Mouse (Mus musculus) midbrain, embryonic 14.5 days (tissue): ENCODE data around the gene Nmrk1. TPM values are rescaled to one million over a fixed set of nuclear protein-coding genes. Genes with fewer than 3 reads are reported as not detected.
"Not testable (repeated sequence)": the region's sequence is repeated elsewhere in the genome, so short reads cannot be mapped to it uniquely, and the experiment has no call there.

ENCODE experiments used
- ATAC-seq: fragments of 200-750 bp; cut with Nextera tagmentation; 2 replicates; pipeline ENCODE4 v1.8.0; 2017; ENCODE audit warnings: moderate number of reproducible peaks, moderate library complexity; ENCODE audit not compliant: low FRiP score, low TSS enrichment
- DNase-seq: peaks from one replicate; pipeline ENCODE4 v3.0.0-alpha.2; 2015
- H3K27ac ChIP-seq: fragments of 300-500 bp; sonication (generic); replicated peaks from 2 replicates; pipeline ENCODE4 v1.5.1; 2014; ENCODE audit warnings: mild to moderate bottlenecking, low read depth, low read length, moderate library complexity
- H3K27me3 ChIP-seq: fragments of 300-500 bp; sonication (generic); 2 replicates; pipeline ENCODE4 v1.6.1; 2014; ENCODE audit warnings: low read length, control low read depth, mixed read lengths; ENCODE audit not compliant: control insufficient read depth, insufficient read depth
- H3K36me3 ChIP-seq: fragments of 300-500 bp; sonication (generic); 2 replicates; pipeline ENCODE4 v1.6.1; 2014; ENCODE audit warnings: low read length, control low read depth; ENCODE audit not compliant: control insufficient read depth, insufficient read depth
- H3K4me1 ChIP-seq: fragments of 300-500 bp; sonication (generic); 2 replicates; pipeline ENCODE4 v1.6.1; 2014; ENCODE audit warnings: mild to moderate bottlenecking, antibody characterized with exemption, low read length, control low read depth; ENCODE audit not compliant: control insufficient read depth, insufficient read depth
- H3K4me2 ChIP-seq: fragments of 300-500 bp; sonication (generic); 2 replicates; pipeline ENCODE4 v1.6.1; 2014; ENCODE audit warnings: mild to moderate bottlenecking, low read length, moderate library complexity
- H3K4me3 ChIP-seq: fragments of 300-500 bp; sonication (generic); replicated peaks from 2 replicates; pipeline ENCODE4 v1.5.1; 2014; ENCODE audit warnings: low read depth, low read length
- H3K9ac ChIP-seq: fragments of 300-500 bp; sonication (generic); replicated peaks from 2 replicates; pipeline ENCODE4 v1.6.1; 2014; ENCODE audit warnings: mild to moderate bottlenecking, low read length, moderate library complexity
- H3K9me3 ChIP-seq: fragments of 300-500 bp; sonication (generic); 2 replicates; pipeline ENCODE4 v1.6.1; 2016; ENCODE audit warnings: low read length, control low read depth, mixed read lengths; ENCODE audit not compliant: control insufficient read depth
- WGBS: fragments of 180-500 bp; shearing (Covaris S2); extraction: QIAGEN DNeasy Blood & Tissue Kit; methylation state at CpG from one replicate; pipeline ENCODE4 v1.1.7; 2014; 5-methylcytosine and 5-hydroxymethylcytosine counted together
- polyA plus RNA-seq: library from polyadenylated mRNA; unstranded; fragments of >200 nt; fragmentation: Nextera tagmentation; extraction: Ambion mirVana; gene quantifications from 2 replicates; pipeline ENCODE4 v1.2.1, GENCODE M21; 2014

The Nmrk1 gene
- 4.8 and 6.9 TPM in 2 replicates for polyA plus RNA-seq

GRCm38 (mm10) chr19:18631644-18632219 is at the start of gene Nmrk1, which contains the start of gene Ostf1:
Nmrk1 (plus strand) TSS chr19:18631950.
Ostf1 (minus strand) TSS chr19:18631823.
- H3K4me3 ChIP-seq = peak within 1 kb of the TSS; percentile 80
- H3K36me3 ChIP-seq = no peaks in the 10 kb centered on the region
- no peaks in the 10 kb centered on the region for H3K9me3 ChIP-seq
- peak within 1 kb of the TSS; percentile 39 for H3K27ac ChIP-seq
- 1% methylated on average over 51 of the region's 51 CpGs for WGBS
- peak within 1 kb of the TSS; percentile 97 for H3K4me2 ChIP-seq
- no peaks in the 10 kb centered on the region; the same call in 1 of the 2 replicates for H3K27me3 ChIP-seq
- peak within 1 kb of the TSS; percentile 50 for H3K9ac ChIP-seq
- peaks cover 5% of the 10 kb centered on the region; the same call in 1 of the 2 replicates for H3K4me1 ChIP-seq
- peak; percentile 98 for ATAC-seq
- DNase-seq = peak; percentile 95

- Histone ChIP-seq H3K9ac (no peak overlapping the region), H3K27me3 (no peaks in the 10 kb centered on the region), H3K9me3 (no peaks in the 10 kb centered on the region), H3K4me1 (no peaks in the 10 kb centered on the region), H3K36me3 (no peaks in the 10 kb centered on the region), H3K4me2 (no peak overlapping the region), H3K27ac (no peak overlapping the region), H3K4me3 (no peak overlapping the region)
- DNase-seq (no peak), ATAC-seq (no peak)
- WGBS = 95% methylated on average over 9 of the region's 9 CpGs
Measured at GRCm38 (mm10) chr19:18582226-18582625, 49.5 kb upstream of the Nmrk1 start.

- H3K27ac ChIP-seq = no peak overlapping the region
- H3K27me3 ChIP-seq = no peaks in the 10 kb centered on the region
- H3K9ac ChIP-seq = no peak overlapping the region
- ATAC-seq (no peak), DNase-seq (no peak)
- H3K9me3 ChIP-seq = no peaks in the 10 kb centered on the region
- H3K4me2 ChIP-seq = no peak overlapping the region
- 93% methylated on average over 6 of the region's 6 CpGs for WGBS
- H3K4me1 ChIP-seq = no peaks in the 10 kb centered on the region
- H3K36me3 ChIP-seq = no peaks in the 10 kb centered on the region
- H3K4me3 ChIP-seq = no peak overlapping the region
Measured at GRCm38 (mm10) chr19:18582887-18583286, 48.9 kb upstream of the Nmrk1 start.

- no peak overlapping the region for H3K27ac ChIP-seq
- H3K4me3 ChIP-seq = no peak overlapping the region
- no peaks in the 10 kb centered on the region for H3K27me3 ChIP-seq
- no peaks in the 10 kb centered on the region for H3K36me3 ChIP-seq
- H3K4me2 ChIP-seq = no peak overlapping the region
- no peak for DNase-seq
- H3K9me3 ChIP-seq = no peaks in the 10 kb centered on the region
- no peak overlapping the region for H3K9ac ChIP-seq
- WGBS = 94% methylated on average over 4 of the region's 4 CpGs
- no peak for ATAC-seq
- no peaks in the 10 kb centered on the region for H3K4me1 ChIP-seq
Measured at GRCm38 (mm10) chr19:18583706-18584105, 48.0 kb upstream of the Nmrk1 start.

GRCm38 (mm10) chr19:18584621-18585020 is 47.1 kb upstream of the Nmrk1 start:
- ATAC-seq = no peak

GRCm38 (mm10) chr19:18587118-18587517 is 44.6 kb upstream of the Nmrk1 start:
- Histone ChIP-seq H3K4me1 (no peaks in the 10 kb centered on the region), H3K9me3 (no peaks in the 10 kb centered on the region), H3K4me2 (no peak overlapping the region), H3K27me3 (no peaks in the 10 kb centered on the region), H3K36me3 (no peaks in the 10 kb centered on the region), H3K9ac (no peak overlapping the region), H3K4me3 (no peak overlapping the region), H3K27ac (no peak overlapping the region)
- WGBS = 89% methylated on average over 9 of the region's 9 CpGs
- no peak for DNase-seq
- ATAC-seq = no peak

More at GRCm38 (mm10) chr19:18584621-18585020, 47.1 kb upstream of the Nmrk1 start:
- H3K9me3 ChIP-seq = no peaks in the 10 kb centered on the region
- no peaks in the 10 kb centered on the region for H3K36me3 ChIP-seq
- no peak overlapping the region for H3K9ac ChIP-seq
- no peak overlapping the region for H3K4me2 ChIP-seq
- no peak for DNase-seq
- H3K4me3 ChIP-seq = no peak overlapping the region
- H3K27me3 ChIP-seq = no peaks in the 10 kb centered on the region
- no peak overlapping the region for H3K27ac ChIP-seq
- WGBS = 96% methylated on average over 7 of the region's 7 CpGs
- no peaks in the 10 kb centered on the region for H3K4me1 ChIP-seq

- Histone ChIP-seq H3K4me3 (no peak overlapping the region), H3K9me3 (no peaks in the 10 kb centered on the region), H3K4me2 (no peak overlapping the region), H3K36me3 (no peaks in the 10 kb centered on the region), H3K9ac (no peak overlapping the region), H3K27me3 (no peaks in the 10 kb centered on the region), H3K27ac (no peak overlapping the region), H3K4me1 (no peaks in the 10 kb centered on the region)
- ATAC-seq (no peak), DNase-seq (no peak)
- WGBS = 93% methylated on average over 1 of the region's 1 CpGs
Measured at GRCm38 (mm10) chr19:18588243-18588642, 43.5 kb upstream of the Nmrk1 start.

GRCm38 (mm10) chr19:18588801-18589200 is 42.9 kb upstream of the Nmrk1 start:
- not testable (repeated sequence) for H3K9ac ChIP-seq, H3K27ac ChIP-seq, H3K9me3 ChIP-seq, H3K4me3 ChIP-seq, H3K36me3 ChIP-seq, ATAC-seq, H3K4me2 ChIP-seq, DNase-seq, H3K27me3 ChIP-seq, H3K4me1 ChIP-seq
- 98% methylated on average over 10 of the region's 10 CpGs for WGBS

- DNase-seq (no peak), ATAC-seq (no peak)
- no peak overlapping the region for H3K4me2 ChIP-seq
- no peaks in the 10 kb centered on the region for H3K27me3 ChIP-seq
- WGBS = 93% methylated on average over 8 of the region's 8 CpGs
- no peaks in the 10 kb centered on the region for H3K4me1 ChIP-seq
- no peak overlapping the region for H3K27ac ChIP-seq
- H3K9ac ChIP-seq = no peak overlapping the region
- no peak overlapping the region for H3K4me3 ChIP-seq
- H3K36me3 ChIP-seq = no peaks in the 10 kb centered on the region
- H3K9me3 ChIP-seq = no peaks in the 10 kb centered on the region
Measured at GRCm38 (mm10) chr19:18589276-18589675, 42.5 kb upstream of the Nmrk1 start.
